Mouse (Mus musculus): ENCODE measurements around the gene Cilp. TPM values are rescaled to one million over a fixed set of nuclear protein-coding genes. Genes with fewer than 3 reads are reported as not detected.
A peak's percentile ranks its signal among the peaks of the same experiment; 100 is the strongest.

Cilp gene
- polyA plus RNA-seq, 1 experiment from 2014 or later, result not detected

- ATAC-seq (no peak), DNase-seq (ENCODE audit: low read depth, low spot score) (no peak)
- POLR2A ChIA-PET, result interaction anchor here (0.6 to 1.1 kb wide), 2 partner anchors 79 to 90 kb away, joined by 3 to 4 read pairs; no protein-coding TSS in a partner anchor
- CTCF ChIA-PET, result interaction anchor here (1.2 kb wide), 1 partner anchor 11 kb away, joined by 5 read pairs; no protein-coding TSS in a partner anchor
- no peak for TF ChIP-seq CTCF (IDR thresholded peaks at IDR 0.05)
- in situ Hi-C loops (cut with MboI; ENCODE audit: low pct_unique_long_range_greater_than_20kb), result no loop called here
- H3K27me3 ChIP-seq, result no peaks in the 10 kb centered on the region
These were observed 28.6 kb downstream of the Cilp start for GRCm38 (mm10) chr9:65293580-65293972.

DNA sequence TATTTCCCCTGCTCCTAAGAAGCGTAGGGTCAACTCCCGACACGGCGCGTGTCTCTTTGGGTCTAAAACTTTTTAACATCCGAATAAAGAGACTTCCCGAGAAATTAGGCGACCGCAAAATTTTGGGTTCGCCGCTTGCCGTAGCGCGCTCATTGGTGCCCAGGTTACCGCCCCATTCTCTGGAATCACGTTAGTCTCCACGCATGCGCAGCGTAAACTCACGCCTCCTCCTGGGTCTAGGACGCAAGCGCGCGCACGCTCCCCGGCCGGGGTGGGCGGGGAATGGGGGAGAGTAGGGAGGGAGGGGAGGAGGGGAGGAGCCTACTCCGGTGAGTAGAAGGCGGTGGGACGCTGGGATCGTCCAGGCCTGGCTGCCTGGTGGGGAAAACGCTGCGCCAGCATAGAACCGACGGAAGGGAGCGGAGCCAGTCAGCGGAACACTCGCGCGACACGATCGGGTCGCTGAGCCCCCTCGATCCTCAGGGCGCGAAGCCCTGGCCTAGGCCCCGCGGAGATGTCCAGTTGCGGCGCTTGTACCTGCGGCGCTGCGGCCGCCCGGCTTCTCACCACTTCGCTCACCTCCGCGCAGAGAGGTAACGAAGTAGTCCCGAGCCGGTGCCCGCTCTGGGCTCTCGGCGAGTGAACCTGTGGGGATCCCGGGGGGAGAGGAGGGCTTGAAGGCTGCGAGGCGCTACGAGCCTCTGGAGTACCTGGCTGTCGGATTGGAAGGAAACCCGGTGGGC lies 29.2 kb downstream of the Cilp start, which contains the start of gene Clpx:
Gene Clpx, plus strand, starts transcription at position 288 of the 743 bp plus-strand sequence.
- DNase-seq (ENCODE audit: low read depth, low spot score) (peak; percentile 90), ATAC-seq (peak; percentile 78)
- TF ChIP-seq CTCF (IDR thresholded peaks at IDR 0.05), result no peak
- no peaks in the 10 kb centered on the region for H3K27me3 ChIP-seq
- ChIA-PET POLR2A (interaction anchor here (0.6 kb wide), 1 partner anchor 768 kb away, joined by 4 read pairs; no protein-coding TSS in a partner anchor), CTCF (no interaction called here)
- in situ Hi-C loops (cut with MboI; ENCODE audit: low pct_unique_long_range_greater_than_20kb), result no loop called here

GRCm38 (mm10) chr9:65294716-65295378 lies 29.9 kb downstream of the Cilp start:
- ATAC-seq (no peak), DNase-seq (ENCODE audit: low read depth, low spot score) (no peak)
- ChIA-PET CTCF (no interaction called here), POLR2A (interaction anchor here (0.5 to 0.6 kb wide), 2 partner anchors 571 to 767 kb away, joined by 4 to 5 read pairs; no protein-coding TSS in a partner anchor)
- in situ Hi-C loops (cut with MboI; ENCODE audit: low pct_unique_long_range_greater_than_20kb), result no loop called here
- TF ChIP-seq CTCF (IDR thresholded peaks at IDR 0.05), result no peak
- no peaks in the 10 kb centered on the region for H3K27me3 ChIP-seq

GRCm38 (mm10) chr9:65297056-65297455 lies 32.1 kb downstream of the Cilp start:
- ChIA-PET POLR2A (no interaction called here), CTCF (no interaction called here)
- ATAC-seq, result no peak
- no peak for DNase-seq (ENCODE audit: low read depth, low spot score)
- no peaks in the 10 kb centered on the region for H3K27me3 ChIP-seq
- no peak for TF ChIP-seq CTCF (IDR thresholded peaks at IDR 0.05)
- in situ Hi-C loops (cut with MboI; ENCODE audit: low pct_unique_long_range_greater_than_20kb), result no loop called here

DNA sequence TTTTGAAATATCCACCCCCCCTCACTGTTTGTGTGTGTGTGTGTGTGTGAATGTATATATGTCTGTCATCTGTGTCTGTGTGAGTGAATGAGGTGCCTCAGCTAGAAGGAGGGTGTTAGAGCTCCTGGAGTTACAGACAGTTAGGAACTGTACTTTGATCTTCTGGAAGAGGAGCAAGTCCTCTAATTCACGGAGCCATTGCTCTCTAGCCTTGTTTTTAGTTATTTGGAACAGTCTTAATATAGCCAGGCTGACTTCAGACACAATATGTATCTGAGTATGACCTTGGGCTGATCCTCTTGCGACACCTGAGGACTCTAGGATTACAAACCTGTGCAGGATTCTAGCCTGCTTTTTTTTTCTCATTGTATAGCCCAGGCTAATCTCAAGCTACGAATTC lies 33.8 kb downstream of the Cilp start:
- ChIA-PET CTCF (no interaction called here), POLR2A (no interaction called here)
- H3K27me3 ChIP-seq, result no peaks in the 10 kb centered on the region
- TF ChIP-seq CTCF (IDR thresholded peaks at IDR 0.05), result no peak
- ATAC-seq (no peak), DNase-seq (ENCODE audit: low read depth, low spot score) (no peak)
- in situ Hi-C loops (cut with MboI; ENCODE audit: low pct_unique_long_range_greater_than_20kb), result no loop called here

DNA sequence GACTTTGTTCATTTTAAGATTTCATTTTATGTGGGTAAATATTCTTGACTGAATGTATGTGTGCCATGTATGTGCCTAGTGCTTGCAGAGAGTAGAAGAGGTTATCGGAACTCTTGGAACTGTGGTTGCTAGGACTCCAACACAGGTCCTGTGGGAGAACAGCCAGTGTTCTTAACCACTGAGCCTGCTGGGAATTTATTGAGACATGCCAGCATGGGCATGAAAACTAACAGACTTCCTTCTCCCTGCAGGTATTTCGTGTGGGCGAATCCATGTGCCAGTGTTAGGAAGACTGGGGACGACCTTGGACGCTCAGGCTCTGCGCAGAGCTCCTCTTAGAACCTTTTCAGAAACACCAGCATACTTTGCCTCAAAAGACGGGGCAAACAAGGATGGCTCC lies 34.7 kb downstream of the Cilp start:
- no peaks in the 10 kb centered on the region for H3K27me3 ChIP-seq
- TF ChIP-seq CTCF (IDR thresholded peaks at IDR 0.05), result no peak
- ATAC-seq (no peak), DNase-seq (ENCODE audit: low read depth, low spot score) (no peak)
- in situ Hi-C loops (cut with MboI; ENCODE audit: low pct_unique_long_range_greater_than_20kb), result no loop called here
- ChIA-PET CTCF (no interaction called here), POLR2A (no interaction called here)

- POLR2A ChIA-PET, result interaction anchor here (0.6 kb wide), 1 partner anchor 294 kb away, joined by 3 read pairs; no protein-coding TSS in a partner anchor
- in situ Hi-C loops (cut with MboI; ENCODE audit: low pct_unique_long_range_greater_than_20kb), result no loop called here
- CTCF ChIA-PET, result interaction anchor here (1.1 kb wide), 1 partner anchor 24 kb away, joined by 3 read pairs; no protein-coding TSS in a partner anchor
- DNase-seq (ENCODE audit: low read depth, low spot score) (no peak), ATAC-seq (no peak)
- no peak for TF ChIP-seq CTCF (IDR thresholded peaks at IDR 0.05)
- H3K27me3 ChIP-seq, result no peaks in the 10 kb centered on the region
These were observed 37.5 kb downstream of the Cilp start for GRCm38 (mm10) chr9:65302327-65302983.

DNA sequence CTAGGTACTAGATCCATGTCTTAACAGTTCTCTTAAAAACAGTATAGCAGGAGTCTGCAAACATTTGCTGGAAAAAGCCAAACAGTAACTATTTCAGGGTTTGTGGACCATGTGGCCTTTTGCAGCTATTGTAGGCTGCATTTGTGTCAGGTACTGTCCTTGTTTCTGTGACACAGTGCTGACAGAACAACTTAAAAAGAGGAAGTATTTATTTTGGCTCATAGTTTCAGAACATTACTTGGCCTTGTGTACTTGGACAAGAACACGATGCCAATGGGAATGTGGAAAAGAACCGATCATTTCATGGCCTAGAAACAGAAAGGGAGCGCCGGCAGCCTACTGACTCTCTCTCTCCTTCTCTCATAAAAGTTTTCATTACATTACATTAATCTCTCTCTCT lies 38.6 kb downstream of the Cilp start:
- in situ Hi-C loops (cut with MboI; ENCODE audit: low pct_unique_long_range_greater_than_20kb), result no loop called here
- CTCF ChIA-PET, result no interaction called here
- TF ChIP-seq CTCF (IDR thresholded peaks at IDR 0.05), result no peak
- no peak for ATAC-seq
- no peak for DNase-seq (ENCODE audit: low read depth, low spot score)
- H3K27me3 ChIP-seq, result no peaks in the 10 kb centered on the region
- POLR2A ChIA-PET, result no interaction called here

DNA sequence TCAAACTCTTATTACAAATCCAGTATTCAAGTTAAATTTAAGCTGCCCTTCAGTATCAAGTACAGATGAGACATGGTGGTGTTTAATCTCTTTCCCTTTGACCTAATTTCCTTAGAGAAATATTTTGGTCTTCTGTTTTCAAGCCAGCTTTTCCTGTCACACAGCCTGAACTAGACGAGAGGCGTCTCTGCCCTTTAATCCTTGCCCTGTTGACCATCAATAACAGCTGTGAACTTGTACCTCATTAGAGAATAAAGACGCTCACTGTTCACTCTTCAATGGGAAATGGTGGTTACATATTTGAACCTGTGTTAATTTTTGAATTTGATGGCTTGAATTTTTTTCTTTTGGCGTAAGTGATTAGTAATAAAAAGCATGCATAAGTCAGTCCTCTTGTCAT lies 39.3 kb downstream of the Cilp start:
- CTCF ChIA-PET, result no interaction called here
- no peak for DNase-seq (ENCODE audit: low read depth, low spot score)
- in situ Hi-C loops (cut with MboI; ENCODE audit: low pct_unique_long_range_greater_than_20kb), result no loop called here
- no peak for TF ChIP-seq CTCF (IDR thresholded peaks at IDR 0.05)
- ATAC-seq, result no peak
- POLR2A ChIA-PET, result no interaction called here
- H3K27me3 ChIP-seq, result no peaks in the 10 kb centered on the region

GRCm38 (mm10) chr9:65306672-65307071 lies 41.7 kb downstream of the Cilp start:
- no peak for DNase-seq (ENCODE audit: low read depth, low spot score)
- in situ Hi-C loops (cut with MboI; ENCODE audit: low pct_unique_long_range_greater_than_20kb), result no loop called here
- H3K27me3 ChIP-seq, result no peaks in the 10 kb centered on the region
- CTCF ChIA-PET, result interaction anchor here (0.8 to 1.5 kb wide), 2 partner anchors 10 to 11 kb away, joined by 3 read pairs; no protein-coding TSS in a partner anchor
- no peak for TF ChIP-seq CTCF (IDR thresholded peaks at IDR 0.05)
- POLR2A ChIA-PET, result no interaction called here
- no peak for ATAC-seq

GRCm38 (mm10) chr9:65308011-65308410 lies 43.0 kb downstream of the Cilp start:
- ChIA-PET POLR2A (no interaction called here), CTCF (no interaction called here)
- ATAC-seq, result no peak
- DNase-seq (ENCODE audit: low read depth, low spot score), result no peak
- H3K27me3 ChIP-seq, result no peaks in the 10 kb centered on the region
- in situ Hi-C loops (cut with MboI; ENCODE audit: low pct_unique_long_range_greater_than_20kb), result no loop called here
- TF ChIP-seq CTCF (IDR thresholded peaks at IDR 0.05), result no peak

Data from Patski (cell line).